Mouse (Mus musculus): Measurements from ENCODE around the gene Asb10. TPM values are rescaled to one million over a fixed set of nuclear protein-coding genes. Genes with fewer than 3 reads are reported as not detected.
A peak's percentile ranks its signal among the peaks of the same experiment; 100 is the strongest.

Asb10 gene
- 0.69 and 0.93 TPM in 2 replicates for polyA plus RNA-seq (2015; fragmentation: Nextera tagmentation; extraction: Ambion mirVana)

DNA sequence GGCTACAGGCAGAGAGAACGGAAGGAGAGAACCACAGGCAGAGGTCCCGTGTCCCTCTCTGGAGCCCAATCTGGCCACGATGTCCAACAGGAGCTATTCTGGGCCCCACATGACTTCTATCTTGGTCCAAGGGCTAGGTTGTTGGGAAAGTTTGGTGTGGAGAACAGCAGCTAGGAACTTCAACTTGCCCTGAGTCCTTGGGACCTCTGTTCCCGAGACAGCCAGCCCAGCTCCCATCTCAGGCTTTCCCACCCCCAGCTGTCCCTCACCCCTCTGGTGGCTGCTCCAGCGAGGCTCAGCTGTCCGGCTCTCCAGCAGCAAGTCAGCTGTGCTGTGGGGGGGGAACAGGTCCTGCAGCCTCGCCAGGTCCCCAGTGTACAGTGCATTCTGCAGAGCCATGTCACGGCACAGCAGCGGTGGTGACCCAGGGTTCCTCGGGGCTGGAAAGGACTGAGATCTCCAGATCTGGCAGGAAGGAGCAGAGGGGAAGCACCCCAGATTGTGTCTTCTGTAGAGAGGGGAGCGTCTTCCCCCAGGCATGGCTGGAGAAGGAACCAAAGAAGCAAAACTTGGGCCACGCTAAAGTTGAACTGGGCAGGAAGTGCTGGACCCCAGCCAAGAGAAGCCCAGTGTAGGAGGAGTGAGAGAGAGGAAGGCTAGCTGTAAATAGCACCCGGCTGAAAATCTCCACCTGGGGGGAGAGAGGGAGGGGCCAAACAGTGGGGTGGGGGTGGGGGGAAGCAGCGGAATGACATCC is at the start of gene Asb10:
TSS of gene Asb10 (minus strand) at position 592 of the 757 bp plus-strand sequence.
- peak; percentile 73 for ATAC-seq (replicated peaks; ENCODE audit: low FRiP score, low read depth)
- WGBS = 17% methylated on average over 14 of the region's 14 CpGs
- Histone ChIP-seq H3K9ac (ENCODE audit: low read depth, low read length) (peak within 1 kb of the TSS; percentile 10; the same call in 1 of the 2 replicates), H3K9me3 (replicated peaks; ENCODE audit: low read length) (no peaks in the 10 kb centered on the region), H3K4me3 (replicated peaks; ENCODE audit: low read depth, low read length) (peak within 1 kb of the TSS; percentile 7; the same call in 1 of the 2 replicates), H3K4me2 (ENCODE audit: low read length) (peak within 1 kb of the TSS; percentile 55), H3K27me3 (ENCODE audit: insufficient read depth, low read length) (0 out of 2 replicates have a peak, but pooled peaks cover under 1% of the 10 kb centered on the region), H3K4me1 (replicated peaks; ENCODE audit: insufficient read depth, low read length) (peaks cover 21% of the 10 kb centered on the region; the same call in 1 of the 2 replicates), H3K27ac (no peak within 1 kb of the TSS), H3K36me3 (ENCODE audit: insufficient read depth, low read length) (no peaks in the 10 kb centered on the region)
- TF ChIP-seq CTCF (IDR thresholded peaks at IDR 0.05; ENCODE audit: low read depth) = peak; percentile 17; the same call in 1 of the 2 replicates
- peak; percentile 73 for DNase-seq (ENCODE audit: low spot score)

DNA sequence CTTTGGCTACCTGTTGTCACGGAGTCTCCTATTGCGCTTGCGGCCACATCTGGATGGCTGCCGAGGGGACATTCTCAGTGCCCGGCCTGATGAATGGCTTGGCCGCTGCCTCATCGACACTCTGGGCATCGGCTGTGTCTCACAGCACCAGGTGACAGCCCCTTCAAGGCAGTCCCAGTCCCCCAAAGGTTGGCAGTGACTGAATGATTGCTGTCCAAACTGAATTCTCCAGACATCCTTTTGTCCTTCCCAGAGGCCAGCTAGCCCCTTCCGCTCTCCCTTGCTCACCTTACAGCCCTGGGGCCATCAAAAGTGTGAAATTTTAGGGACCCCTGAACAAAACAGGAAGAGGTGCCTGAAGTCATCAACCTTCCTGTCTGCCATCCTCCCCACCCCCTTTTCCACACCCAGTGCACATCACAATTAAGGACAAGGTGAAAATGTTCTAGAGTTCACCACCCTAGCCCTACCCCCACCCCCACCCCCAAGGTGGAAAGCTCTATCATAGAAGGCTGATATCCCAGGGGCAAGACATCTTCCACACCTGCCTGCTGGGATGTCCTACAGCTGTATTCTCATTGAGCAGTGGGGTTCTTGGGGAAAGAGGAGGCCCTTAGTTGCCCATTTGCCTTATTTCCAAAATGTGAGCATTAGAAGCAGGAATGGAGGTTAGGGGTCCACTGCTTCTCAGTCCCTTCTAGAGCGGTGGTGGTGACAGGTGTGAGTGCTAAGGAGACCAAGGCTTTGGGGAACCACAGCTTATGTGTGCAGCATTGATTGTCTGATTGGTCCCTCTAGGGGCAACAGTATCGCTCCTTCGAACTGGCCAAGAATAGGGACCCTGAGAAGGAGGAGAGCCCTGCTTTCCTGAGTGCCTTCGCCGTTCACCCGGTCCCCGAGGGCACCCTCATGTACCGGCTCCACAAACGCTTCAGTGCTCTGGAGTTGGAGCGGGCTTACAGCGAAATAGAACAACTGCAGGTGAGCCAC is 49.0 kb upstream of the Asb10 start:
- Histone ChIP-seq H3K9me3 (replicated peaks; ENCODE audit: low read length) (no peaks in the 10 kb centered on the region), H3K36me3 (ENCODE audit: insufficient read depth, low read length) (peaks cover 26% of the 10 kb centered on the region)
- WGBS = 91% methylated on average over 20 of the region's 20 CpGs

DNA sequence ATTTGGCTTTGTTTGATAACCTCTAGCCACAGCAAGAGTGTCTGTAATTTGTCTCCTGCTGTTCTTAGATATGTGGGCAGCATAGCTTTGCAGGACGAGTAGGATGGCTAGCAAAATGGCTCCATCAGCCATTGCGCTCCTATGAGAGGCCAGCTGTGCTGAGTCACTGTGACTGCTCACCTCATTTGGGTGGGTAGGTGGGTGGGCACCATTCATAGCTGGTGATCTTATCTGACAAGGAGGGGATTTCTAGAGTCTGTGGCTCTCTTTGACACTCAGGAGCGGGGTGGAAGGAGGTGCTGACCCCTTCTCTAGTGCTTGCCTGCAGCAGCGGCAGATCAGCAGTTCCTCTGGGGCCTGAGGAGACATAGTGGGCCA is 46.4 kb upstream of the Asb10 start:
- WGBS = 22% methylated on average over 4 of the region's 4 CpGs
- H3K36me3 ChIP-seq (ENCODE audit: insufficient read depth, low read length) = peaks cover 9% of the 10 kb centered on the region; the same call in 1 of the 2 replicates
- DNase-seq (ENCODE audit: low spot score) (no peak), ATAC-seq (replicated peaks; ENCODE audit: low FRiP score, low read depth) (no peak)
- TF ChIP-seq CTCF (IDR thresholded peaks at IDR 0.05; ENCODE audit: low read depth) = no peak
- H3K4me2 ChIP-seq (ENCODE audit: low read length) = peak overlapping the region; percentile 81
- peaks cover 15% of the 10 kb centered on the region for H3K4me1 ChIP-seq (replicated peaks; ENCODE audit: insufficient read depth, low read length)
- no peaks in the 10 kb centered on the region for H3K27me3 ChIP-seq (ENCODE audit: insufficient read depth, low read length)
- H3K9ac ChIP-seq (ENCODE audit: low read depth, low read length) = peak overlapping the region; percentile 70
- no peaks in the 10 kb centered on the region for H3K9me3 ChIP-seq (replicated peaks; ENCODE audit: low read length)
- H3K27ac ChIP-seq = peak overlapping the region; percentile 38
- H3K4me3 ChIP-seq (replicated peaks; ENCODE audit: low read depth, low read length) = peak overlapping the region; percentile 58

More for the DNA sequence above, 49.0 kb upstream of the Asb10 start:
- TF ChIP-seq CTCF (IDR thresholded peaks at IDR 0.05; ENCODE audit: low read depth) = no peak
- no peak overlapping the region for H3K4me2 ChIP-seq (ENCODE audit: low read length)
- H3K4me1 ChIP-seq (replicated peaks; ENCODE audit: insufficient read depth, low read length) = peaks cover 15% of the 10 kb centered on the region
- no peaks in the 10 kb centered on the region for H3K27me3 ChIP-seq (ENCODE audit: insufficient read depth, low read length)
- H3K27ac ChIP-seq = no peak overlapping the region
- H3K9ac ChIP-seq (ENCODE audit: low read depth, low read length) = no peak overlapping the region
- no peak for ATAC-seq (replicated peaks; ENCODE audit: low FRiP score, low read depth)
- DNase-seq (ENCODE audit: low spot score) = no peak
- H3K4me3 ChIP-seq (replicated peaks; ENCODE audit: low read depth, low read length) = no peak overlapping the region

DNA sequence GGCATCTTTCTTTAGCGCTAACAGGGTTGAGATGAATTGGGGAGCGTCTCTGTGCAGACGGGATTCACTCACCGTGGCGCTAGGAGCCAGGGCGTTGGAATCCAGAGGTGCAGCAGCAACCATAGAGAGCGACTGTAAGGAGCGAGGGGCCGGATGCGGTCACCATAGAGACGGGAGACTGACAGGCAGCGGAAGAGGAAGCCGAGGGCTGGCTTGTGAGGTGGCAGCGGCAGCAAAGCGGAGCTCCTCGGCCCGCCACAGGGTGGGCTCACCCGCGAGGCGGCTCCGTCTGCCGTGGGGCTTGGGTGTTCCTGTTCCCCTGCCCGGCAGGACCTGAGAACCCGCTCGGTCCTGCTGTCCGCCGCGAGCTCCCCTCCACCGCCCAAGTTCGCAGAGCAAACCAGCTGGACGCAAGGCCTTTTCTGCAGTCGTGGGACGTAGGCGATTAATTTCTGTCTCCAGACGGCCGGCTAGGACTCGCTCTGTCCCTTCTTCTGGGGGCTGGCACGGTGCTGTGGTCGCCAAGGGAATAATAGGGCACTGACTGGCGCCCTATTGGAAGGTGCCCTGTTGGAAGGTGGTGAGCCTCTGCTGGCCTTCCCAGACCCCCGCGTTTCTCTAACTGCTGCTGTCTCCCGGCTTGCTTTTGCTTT is 45.9 kb upstream of the Asb10 start, which contains the start of gene Chpf2:
TSS of gene Chpf2 (plus strand) at position 195 of the 653 bp plus-strand sequence.
- H3K27me3 ChIP-seq (ENCODE audit: insufficient read depth, low read length) = no peaks in the 10 kb centered on the region
- H3K4me3 ChIP-seq (replicated peaks; ENCODE audit: low read depth, low read length) = peak within 1 kb of the TSS; percentile 58
- 0% methylated on average over 43 of the region's 43 CpGs for WGBS
- H3K9me3 ChIP-seq (replicated peaks; ENCODE audit: low read length) = no peaks in the 10 kb centered on the region
- peaks cover 15% of the 10 kb centered on the region for H3K4me1 ChIP-seq (replicated peaks; ENCODE audit: insufficient read depth, low read length)
- peaks cover 9% of the 10 kb centered on the region; the same call in 1 of the 2 replicates for H3K36me3 ChIP-seq (ENCODE audit: insufficient read depth, low read length)
- peak; percentile 82 for ATAC-seq (replicated peaks; ENCODE audit: low FRiP score, low read depth)
- peak within 1 kb of the TSS; percentile 38 for H3K27ac ChIP-seq
- no peak for TF ChIP-seq CTCF (IDR thresholded peaks at IDR 0.05; ENCODE audit: low read depth)
- peak; percentile 95 for DNase-seq (ENCODE audit: low spot score)
- peak within 1 kb of the TSS; percentile 70 for H3K9ac ChIP-seq (ENCODE audit: low read depth, low read length)
- peak within 1 kb of the TSS; percentile 81 for H3K4me2 ChIP-seq (ENCODE audit: low read length)

DNA sequence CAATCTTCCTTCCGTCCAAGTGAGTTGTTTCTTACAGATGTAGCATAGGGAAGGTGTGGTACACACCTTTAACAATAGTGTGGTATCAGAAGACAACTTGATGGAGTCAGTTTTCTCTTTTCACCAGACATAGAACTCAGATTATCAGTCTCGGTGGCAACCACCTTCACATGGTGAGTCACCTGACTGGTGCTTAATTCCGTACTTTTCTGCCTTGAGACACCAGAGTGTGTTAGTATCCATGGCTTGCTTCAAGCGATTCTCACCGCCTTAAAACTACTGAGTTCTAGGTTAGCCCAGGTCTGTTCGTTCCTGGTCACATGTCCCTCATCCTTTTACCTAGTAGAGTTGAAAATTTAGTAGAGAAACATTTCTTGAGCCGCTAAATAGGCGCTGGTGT is 45.3 kb upstream of the Asb10 start:
- 9% methylated on average over 8 of the region's 8 CpGs for WGBS
- ATAC-seq (replicated peaks; ENCODE audit: low FRiP score, low read depth) = no peak

More for the DNA sequence above, 45.3 kb upstream of the Asb10 start:
- Histone ChIP-seq H3K27ac (no peak overlapping the region), H3K4me3 (replicated peaks; ENCODE audit: low read depth, low read length) (peak overlapping the region; percentile 58), H3K9ac (ENCODE audit: low read depth, low read length) (peak overlapping the region; percentile 70), H3K4me1 (replicated peaks; ENCODE audit: insufficient read depth, low read length) (peaks cover 15% of the 10 kb centered on the region), H3K36me3 (ENCODE audit: insufficient read depth, low read length) (peaks cover 9% of the 10 kb centered on the region; the same call in 1 of the 2 replicates), H3K4me2 (ENCODE audit: low read length) (peak overlapping the region; percentile 81), H3K27me3 (ENCODE audit: insufficient read depth, low read length) (no peaks in the 10 kb centered on the region), H3K9me3 (replicated peaks; ENCODE audit: low read length) (no peaks in the 10 kb centered on the region)
- no peak for TF ChIP-seq CTCF (IDR thresholded peaks at IDR 0.05; ENCODE audit: low read depth)
- DNase-seq (ENCODE audit: low spot score) = no peak
